Mouse (Mus musculus): ENCODE results near the gene Bank1. TPM values are rescaled to one million over a fixed set of nuclear protein-coding genes. Genes with fewer than 3 reads are reported as not detected.

The Bank1 gene
- polyA plus RNA-seq, 1 experiment from 2014 or later = 0.51 TPM

DNA sequence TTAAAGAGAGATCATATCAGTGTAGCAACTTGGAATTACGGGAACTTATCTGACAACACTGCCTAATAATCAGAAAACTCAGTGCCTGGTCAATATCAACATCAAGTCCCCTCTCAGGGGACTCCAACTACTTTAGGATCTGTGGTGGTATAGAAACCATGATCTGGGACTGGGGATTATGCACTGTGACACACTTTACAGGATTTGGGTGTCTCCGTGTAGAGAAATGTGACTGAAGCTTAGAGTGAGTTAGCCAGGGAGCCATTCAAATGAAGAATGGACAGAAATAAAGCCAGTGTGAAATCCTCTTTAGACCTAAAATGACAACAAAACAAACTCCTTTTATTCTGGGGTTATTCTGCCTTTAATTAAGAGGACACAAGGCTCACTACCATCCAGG is 167.8 kb downstream of the Bank1 start:
- 63% methylated on average over 2 of the region's 2 CpGs for WGBS

GRCm38 (mm10) chr3:136155555-136155954 is 170.3 kb downstream of the Bank1 start:
- 52% methylated on average over 1 of the region's 1 CpGs for WGBS
- Histone ChIP-seq H3K9ac (no peak overlapping the region), H3K9me3 (no peaks in the 10 kb centered on the region), H3K36me3 (no peaks in the 10 kb centered on the region), H3K27me3 (no peaks in the 10 kb centered on the region), H3K4me3 (no peak overlapping the region), H3K4me1 (no peaks in the 10 kb centered on the region), H3K27ac (no peak overlapping the region), H3K4me2 (replicated peaks) (no peak overlapping the region)
- no peak for ATAC-seq (ENCODE audit: low FRiP score, low read depth)

More for the DNA sequence above, 167.8 kb downstream of the Bank1 start:
- no peak overlapping the region for H3K4me2 ChIP-seq (replicated peaks)
- no peak for ATAC-seq (ENCODE audit: low FRiP score, low read depth)
- no peaks in the 10 kb centered on the region for H3K4me1 ChIP-seq
- H3K27ac ChIP-seq = no peak overlapping the region
- no peak overlapping the region for H3K9ac ChIP-seq
- no peaks in the 10 kb centered on the region for H3K9me3 ChIP-seq
- H3K4me3 ChIP-seq = no peak overlapping the region
- H3K27me3 ChIP-seq = no peaks in the 10 kb centered on the region
- no peaks in the 10 kb centered on the region for H3K36me3 ChIP-seq

DNA sequence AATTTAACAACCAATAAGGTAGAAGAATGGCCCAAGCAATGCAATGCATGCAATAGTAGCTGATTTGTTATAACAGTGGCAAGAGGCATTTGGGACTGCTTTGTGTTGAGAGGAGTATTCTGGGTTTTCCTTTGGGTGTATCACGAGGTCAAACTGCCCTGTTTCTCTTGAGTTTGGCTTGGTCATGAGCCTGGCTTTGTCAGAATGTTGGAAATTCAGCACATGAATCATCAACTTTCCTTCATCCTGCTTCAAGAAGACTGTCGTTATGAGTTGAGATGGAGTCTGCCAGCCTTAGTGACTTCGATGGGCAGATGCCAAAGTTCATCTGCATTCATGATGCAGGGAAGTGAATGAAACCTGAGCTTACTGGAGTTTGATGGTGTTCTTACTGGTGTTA is 175.0 kb downstream of the Bank1 start:
- no peaks in the 10 kb centered on the region for H3K4me1 ChIP-seq
- ATAC-seq (ENCODE audit: low FRiP score, low read depth) = no peak

DNA sequence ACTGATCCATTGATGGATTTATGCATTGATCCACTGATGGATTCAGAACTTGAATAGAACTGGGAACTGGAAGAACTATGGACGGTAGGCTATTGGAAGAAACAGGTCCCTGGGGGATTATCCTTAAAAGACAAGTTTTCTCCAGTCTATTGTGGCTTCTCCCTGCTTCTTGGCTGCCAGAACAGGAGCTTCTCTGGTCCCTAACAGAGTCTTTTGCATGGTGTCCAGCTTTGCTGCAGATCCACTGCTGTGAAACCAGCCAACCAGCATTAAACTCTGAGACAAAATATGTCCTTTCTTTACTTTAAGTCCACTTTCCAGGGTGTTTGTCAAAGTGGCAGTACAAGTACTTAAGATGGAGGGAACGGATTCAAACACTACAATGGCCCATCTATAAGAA is 178.7 kb downstream of the Bank1 start:
- Histone ChIP-seq H3K4me2 (replicated peaks) (no peak overlapping the region), H3K4me3 (no peak overlapping the region), H3K9me3 (no peaks in the 10 kb centered on the region), H3K9ac (no peak overlapping the region), H3K27ac (no peak overlapping the region), H3K4me1 (no peaks in the 10 kb centered on the region), H3K36me3 (no peaks in the 10 kb centered on the region), H3K27me3 (no peaks in the 10 kb centered on the region)
- 92% methylated on average over 2 of the region's 2 CpGs for WGBS
- no peak for ATAC-seq (ENCODE audit: low FRiP score, low read depth)

More for the DNA sequence above, 175.0 kb downstream of the Bank1 start:
- Histone ChIP-seq H3K9ac (no peak overlapping the region), H3K4me2 (replicated peaks) (no peak overlapping the region), H3K36me3 (no peaks in the 10 kb centered on the region), H3K27ac (no peak overlapping the region), H3K4me3 (no peak overlapping the region), H3K9me3 (no peaks in the 10 kb centered on the region), H3K27me3 (no peaks in the 10 kb centered on the region)
- 87% methylated on average over 3 of the region's 3 CpGs for WGBS

DNA sequence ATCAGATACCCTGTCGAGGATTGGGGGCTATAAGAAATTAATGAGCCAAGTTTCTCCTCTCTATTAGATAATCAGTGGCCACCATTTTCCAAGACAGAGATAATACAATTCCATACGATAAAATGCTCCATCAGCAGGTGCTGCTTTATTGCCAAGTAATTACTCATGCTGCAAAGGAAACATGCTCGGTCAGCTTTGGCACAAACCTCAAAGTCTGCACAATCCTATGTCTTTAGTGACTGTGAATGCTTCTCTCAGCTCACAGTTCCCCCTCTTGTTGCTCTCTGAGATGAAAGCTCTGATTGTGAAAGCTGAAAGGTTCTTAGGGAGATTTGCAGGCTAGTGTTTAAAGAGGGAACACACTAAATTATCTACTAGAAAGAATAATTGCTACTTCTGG is 193.9 kb downstream of the Bank1 start:
- 70% methylated on average over 3 of the region's 3 CpGs for WGBS

DNA sequence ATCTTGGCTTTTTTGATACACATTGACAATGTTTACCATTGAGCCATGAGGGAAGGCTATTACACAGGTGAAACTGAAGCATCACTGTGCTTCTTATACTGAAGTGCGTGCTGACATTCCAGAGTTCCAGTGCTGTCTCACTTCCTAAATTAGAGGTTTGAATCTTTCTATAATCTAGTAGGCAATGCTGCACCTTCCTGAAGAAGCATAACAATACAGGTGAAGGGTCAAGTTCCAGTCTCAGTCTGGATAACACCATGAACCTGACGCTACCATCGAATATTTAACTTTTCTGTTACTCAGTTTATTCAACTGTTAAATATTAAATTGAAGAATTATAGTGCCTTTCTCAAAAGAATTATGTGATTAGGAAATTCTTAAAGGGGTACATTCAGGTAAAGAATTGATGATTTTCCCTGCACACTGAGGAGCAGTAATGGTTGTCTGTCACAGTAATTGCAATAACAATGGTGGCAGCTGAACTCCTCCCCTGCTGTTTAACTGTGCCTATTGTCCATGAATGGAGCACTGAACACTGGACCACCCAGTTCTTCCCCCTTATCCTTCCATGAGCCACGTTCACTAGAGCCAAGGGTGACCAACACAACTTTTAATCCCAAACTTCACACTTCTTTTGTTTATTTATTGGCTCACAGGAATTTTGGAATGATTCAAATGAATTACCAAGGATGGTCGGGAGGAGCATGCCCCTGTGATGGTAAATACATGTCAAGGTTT is 210.2 kb downstream of the Bank1 start:
- H3K27me3 ChIP-seq = no peaks in the 10 kb centered on the region
- H3K36me3 ChIP-seq = no peaks in the 10 kb centered on the region
- H3K9ac ChIP-seq = no peak overlapping the region
- H3K4me2 ChIP-seq (replicated peaks) = no peak overlapping the region
- H3K4me3 ChIP-seq = no peak overlapping the region
- no peaks in the 10 kb centered on the region for H3K9me3 ChIP-seq
- H3K4me1 ChIP-seq = no peaks in the 10 kb centered on the region
- no peak for ATAC-seq (ENCODE audit: low FRiP score, low read depth)
- H3K27ac ChIP-seq = no peak overlapping the region
- WGBS = 81% methylated on average over 5 of the region's 5 CpGs

More for the DNA sequence above, 193.9 kb downstream of the Bank1 start:
- no peaks in the 10 kb centered on the region for H3K36me3 ChIP-seq
- no peaks in the 10 kb centered on the region for H3K27me3 ChIP-seq
- no peak for ATAC-seq (ENCODE audit: low FRiP score, low read depth)
- H3K9ac ChIP-seq = no peak overlapping the region
- no peak overlapping the region for H3K27ac ChIP-seq
- no peaks in the 10 kb centered on the region for H3K4me1 ChIP-seq
- H3K9me3 ChIP-seq = 0 out of 2 replicates have a peak, but pooled peaks cover 4% of the 10 kb centered on the region
- H3K4me2 ChIP-seq (replicated peaks) = no peak overlapping the region
- H3K4me3 ChIP-seq = no peak overlapping the region

DNA sequence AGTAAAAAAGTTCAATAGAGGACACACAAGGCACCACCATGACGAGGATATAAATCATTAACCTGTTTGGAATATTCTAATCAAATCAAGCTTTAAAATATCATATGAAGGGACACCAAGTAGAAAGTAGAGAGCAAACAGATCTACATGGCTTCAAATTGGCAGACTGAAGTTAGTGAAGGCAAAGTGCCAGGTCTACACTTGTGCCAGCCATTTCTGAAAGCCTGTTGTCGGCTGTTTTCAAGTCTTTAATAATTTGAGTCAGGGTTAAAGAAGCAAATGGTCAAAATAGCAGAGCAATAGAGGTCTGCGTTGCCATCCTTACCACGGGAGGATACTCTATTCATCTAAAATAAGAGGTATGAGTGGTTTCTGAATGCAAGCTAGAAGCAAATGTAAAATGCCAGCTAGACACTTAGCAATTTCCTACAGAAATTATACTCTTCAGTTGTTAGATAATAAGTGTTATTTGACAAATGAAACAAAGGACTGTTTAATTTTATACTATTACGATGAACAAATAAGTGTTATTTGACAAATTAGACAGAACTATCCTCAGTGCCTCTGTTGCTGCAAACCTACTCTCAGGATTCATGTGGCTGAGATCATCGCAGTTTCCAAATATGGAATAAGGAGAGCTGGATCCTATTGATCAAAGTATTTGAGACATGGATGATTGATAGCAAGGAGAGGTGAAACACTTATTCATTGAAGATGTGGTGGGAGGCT is 216.3 kb downstream of the Bank1 start:
- no peaks in the 10 kb centered on the region for H3K4me1 ChIP-seq
- ATAC-seq (ENCODE audit: low FRiP score, low read depth) = no peak
- 90% methylated on average over 6 of the region's 6 CpGs for WGBS

DNA sequence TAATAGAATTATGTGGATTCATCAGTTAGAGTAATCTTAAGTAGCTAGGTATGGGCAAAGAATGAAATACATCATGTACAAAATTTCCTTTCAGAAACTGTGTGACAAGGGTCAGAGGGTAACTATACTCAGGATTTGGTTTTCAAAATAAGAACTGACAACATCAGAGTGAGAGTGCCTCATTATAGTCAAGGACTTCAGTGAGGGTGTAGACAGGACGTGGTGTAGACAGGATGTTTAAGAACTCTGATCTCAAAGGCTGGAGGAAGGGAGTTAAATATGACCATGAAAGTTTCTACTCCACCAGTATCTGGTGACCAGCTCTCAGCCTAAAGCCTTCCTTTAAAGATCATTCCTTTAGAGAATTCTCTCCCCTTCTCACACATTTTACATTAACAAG is 219.4 kb downstream of the Bank1 start:
- no peaks in the 10 kb centered on the region for H3K9me3 ChIP-seq
- no peak for ATAC-seq (ENCODE audit: low FRiP score, low read depth)
- WGBS = 46% methylated on average over 1 of the region's 1 CpGs

More for the DNA sequence above, 216.3 kb downstream of the Bank1 start:
- Histone ChIP-seq H3K27me3 (no peaks in the 10 kb centered on the region), H3K9ac (no peak overlapping the region), H3K36me3 (no peaks in the 10 kb centered on the region), H3K27ac (no peak overlapping the region), H3K4me3 (no peak overlapping the region), H3K4me2 (replicated peaks) (no peak overlapping the region), H3K9me3 (no peaks in the 10 kb centered on the region)

GRCm38 (mm10) chr3:136103339-136103738 is 222.5 kb downstream of the Bank1 start:
- no peaks in the 10 kb centered on the region for H3K36me3 ChIP-seq
- no peak overlapping the region for H3K27ac ChIP-seq
- no peaks in the 10 kb centered on the region for H3K4me1 ChIP-seq
- H3K27me3 ChIP-seq = no peaks in the 10 kb centered on the region
- H3K9ac ChIP-seq = no peak overlapping the region
- WGBS = 81% methylated on average over 2 of the region's 2 CpGs
- H3K9me3 ChIP-seq = no peaks in the 10 kb centered on the region
- H3K4me2 ChIP-seq (replicated peaks) = no peak overlapping the region
- H3K4me3 ChIP-seq = no peak overlapping the region
- no peak for ATAC-seq (ENCODE audit: low FRiP score, low read depth)

More for the DNA sequence above, 219.4 kb downstream of the Bank1 start:
- H3K4me3 ChIP-seq = no peak overlapping the region
- no peak overlapping the region for H3K4me2 ChIP-seq (replicated peaks)
- no peak overlapping the region for H3K27ac ChIP-seq
- no peaks in the 10 kb centered on the region for H3K27me3 ChIP-seq
- H3K9ac ChIP-seq = no peak overlapping the region
- no peaks in the 10 kb centered on the region for H3K4me1 ChIP-seq
- H3K36me3 ChIP-seq = no peaks in the 10 kb centered on the region

DNA sequence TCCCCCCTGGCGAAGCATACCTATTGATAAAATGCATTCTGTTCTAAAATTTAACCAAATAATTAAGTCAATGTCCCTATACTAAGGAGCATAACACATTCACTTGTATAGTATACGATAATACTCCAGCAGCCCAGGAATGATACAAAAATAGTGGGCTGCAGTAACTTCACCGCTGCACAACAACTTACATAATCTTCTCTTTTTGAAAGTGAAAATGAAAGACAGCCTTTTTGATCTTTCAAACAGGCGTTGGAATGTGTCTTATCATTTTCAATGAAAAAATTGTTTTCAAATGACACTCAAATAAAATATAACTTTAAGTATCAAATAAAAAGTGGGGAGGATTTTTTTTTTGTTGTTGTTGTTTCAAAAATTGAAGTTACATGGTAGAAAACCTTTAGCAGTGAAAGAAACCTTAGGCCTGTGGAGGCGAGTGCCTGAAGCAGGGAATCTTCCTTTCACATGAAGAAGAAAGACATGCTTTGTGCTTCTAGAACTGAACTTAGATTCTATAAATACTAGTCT is 224.8 kb downstream of the Bank1 start:
- H3K4me3 ChIP-seq = no peak overlapping the region
- no peaks in the 10 kb centered on the region for H3K36me3 ChIP-seq
- no peaks in the 10 kb centered on the region for H3K4me1 ChIP-seq
- H3K9me3 ChIP-seq = no peaks in the 10 kb centered on the region
- H3K27ac ChIP-seq = no peak overlapping the region
- no peak overlapping the region for H3K4me2 ChIP-seq (replicated peaks)
- ATAC-seq (ENCODE audit: low FRiP score, low read depth) = no peak
- 88% methylated on average over 5 of the region's 5 CpGs for WGBS
- H3K27me3 ChIP-seq = no peaks in the 10 kb centered on the region
- H3K9ac ChIP-seq = no peak overlapping the region

DNA sequence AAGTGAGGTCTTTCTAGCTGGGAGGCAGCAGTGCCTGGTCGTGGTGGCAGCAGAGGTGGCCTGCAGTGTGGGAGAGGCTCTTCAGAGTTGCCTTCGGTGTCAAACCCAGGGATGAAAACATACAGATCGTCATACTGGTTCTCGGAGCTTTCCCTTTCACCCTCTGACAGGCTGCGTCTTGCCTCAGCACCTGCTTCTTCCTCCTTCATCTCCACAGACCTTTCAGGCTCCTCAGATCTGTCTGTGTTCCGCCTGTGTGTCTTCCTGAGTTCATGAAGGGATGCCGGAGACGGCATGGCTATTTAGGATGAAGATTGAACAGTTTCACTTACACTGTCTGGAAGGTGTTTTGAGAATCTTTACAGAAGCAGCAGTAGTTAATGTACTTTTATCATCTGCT is 225.6 kb downstream of the Bank1 start:
- no peak overlapping the region for H3K4me3 ChIP-seq
- no peaks in the 10 kb centered on the region for H3K4me1 ChIP-seq
- no peaks in the 10 kb centered on the region for H3K36me3 ChIP-seq
- H3K27me3 ChIP-seq = no peaks in the 10 kb centered on the region
- H3K4me2 ChIP-seq (replicated peaks) = no peak overlapping the region
- WGBS = 84% methylated on average over 8 of the region's 8 CpGs
- no peak for ATAC-seq (ENCODE audit: low FRiP score, low read depth)
- H3K9me3 ChIP-seq = no peaks in the 10 kb centered on the region
- no peak overlapping the region for H3K27ac ChIP-seq
- H3K9ac ChIP-seq = no peak overlapping the region

DNA sequence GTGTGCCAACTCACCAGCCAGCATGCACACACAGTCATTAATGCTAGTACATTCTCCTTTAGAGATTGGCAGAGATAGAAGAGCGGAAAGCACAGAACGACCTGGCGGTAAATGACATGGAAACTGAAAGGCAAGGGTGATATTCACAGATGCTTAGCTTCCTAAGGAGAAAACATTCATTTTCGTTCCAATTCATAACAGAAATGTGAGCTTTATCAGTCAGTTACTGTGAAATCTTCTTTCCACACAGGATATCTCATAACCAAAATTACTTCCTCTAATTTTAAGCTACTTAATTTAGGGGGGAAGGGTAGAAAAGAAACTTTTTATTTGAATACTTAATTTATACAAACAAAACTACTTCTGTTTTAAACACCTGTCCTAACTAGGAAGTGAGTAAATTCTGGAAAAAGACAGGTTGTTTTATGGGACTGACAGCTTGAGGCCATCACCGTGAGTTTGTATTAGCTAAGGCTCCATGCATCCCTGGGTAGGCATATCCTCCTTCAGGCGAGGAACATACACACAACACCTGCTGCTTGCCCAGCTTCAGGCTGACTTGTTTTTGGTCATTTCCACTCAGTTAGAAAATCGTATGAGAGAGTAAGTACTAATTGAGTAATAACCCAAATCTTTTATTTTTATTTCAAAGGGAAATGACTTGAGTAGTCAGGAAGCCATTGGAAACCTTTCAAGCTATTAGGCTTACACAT is 238.8 kb downstream of the Bank1 start:
- Histone ChIP-seq H3K36me3 (no peaks in the 10 kb centered on the region), H3K27me3 (peaks cover 14% of the 10 kb centered on the region; the same call in 1 of the 2 replicates), H3K4me3 (no peak overlapping the region), H3K9me3 (no peaks in the 10 kb centered on the region), H3K4me2 (replicated peaks) (no peak overlapping the region), H3K9ac (no peak overlapping the region), H3K4me1 (peaks cover 12% of the 10 kb centered on the region), H3K27ac (no peak overlapping the region)
- ATAC-seq (ENCODE audit: low FRiP score, low read depth) = no peak
- WGBS = 78% methylated on average over 7 of the region's 7 CpGs
